Mouse (Mus musculus): ENCODE measurements around the gene Slc6a19. TPM values are rescaled to one million over a fixed set of nuclear protein-coding genes. Genes with fewer than 3 reads are reported as not detected.
A peak's percentile ranks its signal among the peaks of the same experiment; 100 is the strongest.

Gene Slc6a19
- polyA plus RNA-seq, 1 experiment: not detected

DNA sequence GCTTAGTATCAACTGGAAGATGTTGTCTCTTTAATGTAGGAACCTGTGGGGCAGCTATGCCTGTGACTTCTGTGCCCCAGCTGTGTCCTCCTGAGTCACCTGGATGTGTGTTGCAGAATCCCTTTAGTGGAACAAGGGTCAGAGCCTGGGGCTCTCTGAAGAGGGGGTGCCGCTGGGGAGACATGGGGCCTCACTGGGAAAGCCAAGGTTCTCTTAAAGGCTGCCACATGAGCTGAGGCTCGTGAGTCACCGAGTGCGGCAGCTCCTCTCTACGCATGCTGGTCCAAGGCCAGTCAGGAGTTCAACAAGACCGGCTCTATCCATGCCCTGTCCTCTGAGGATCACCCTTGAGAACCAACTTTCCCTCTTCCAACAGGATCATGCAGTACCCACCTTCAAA lies 5.0 kb downstream of the Slc6a19 start:
- no peak overlapping the region for H3K27ac ChIP-seq (ENCODE audit: insufficient read depth, low read depth, low read length)
- no peak for TF ChIP-seq CTCF (IDR thresholded peaks at IDR 0.05; ENCODE audit: low read depth, low read length)
- no peak for TF ChIP-seq POLR2A (IDR thresholded peaks at IDR 0.05; ENCODE audit: borderline replicate concordance, low read depth, low read length)
- H3K4me1 ChIP-seq (ENCODE audit: control insufficient read depth, insufficient read depth, low read length): no peaks in the 10 kb centered on the region
- no peak overlapping the region for H3K4me3 ChIP-seq (ENCODE audit: insufficient read depth, low read length)

DNA sequence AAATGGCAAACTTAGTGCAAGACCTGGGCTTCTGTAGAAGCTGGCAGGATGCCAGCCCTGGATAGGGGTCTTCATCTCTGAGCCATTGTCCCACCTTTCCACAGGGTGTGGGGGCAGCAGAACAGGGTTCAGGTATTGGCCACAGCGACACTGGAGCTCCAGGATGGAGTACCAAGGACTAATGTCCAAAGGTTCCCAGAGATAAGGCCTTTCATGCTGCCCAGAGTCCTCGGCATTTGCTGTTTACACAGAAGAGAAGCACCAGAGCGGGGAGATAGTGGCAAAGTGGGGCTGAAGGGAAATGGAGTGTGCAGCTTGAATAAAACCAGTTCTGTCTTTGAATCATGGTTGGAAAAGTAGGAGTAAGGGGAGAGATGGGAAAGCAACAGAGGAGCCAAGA lies 8.1 kb downstream of the Slc6a19 start:
- no peak for TF ChIP-seq POLR2A (IDR thresholded peaks at IDR 0.05; ENCODE audit: borderline replicate concordance, low read depth, low read length)
- H3K4me3 ChIP-seq (ENCODE audit: insufficient read depth, low read length): no peak overlapping the region
- peaks cover 7% of the 10 kb centered on the region for H3K4me1 ChIP-seq (ENCODE audit: control insufficient read depth, insufficient read depth, low read length)
- H3K27ac ChIP-seq (ENCODE audit: insufficient read depth, low read depth, low read length): no peak overlapping the region

DNA sequence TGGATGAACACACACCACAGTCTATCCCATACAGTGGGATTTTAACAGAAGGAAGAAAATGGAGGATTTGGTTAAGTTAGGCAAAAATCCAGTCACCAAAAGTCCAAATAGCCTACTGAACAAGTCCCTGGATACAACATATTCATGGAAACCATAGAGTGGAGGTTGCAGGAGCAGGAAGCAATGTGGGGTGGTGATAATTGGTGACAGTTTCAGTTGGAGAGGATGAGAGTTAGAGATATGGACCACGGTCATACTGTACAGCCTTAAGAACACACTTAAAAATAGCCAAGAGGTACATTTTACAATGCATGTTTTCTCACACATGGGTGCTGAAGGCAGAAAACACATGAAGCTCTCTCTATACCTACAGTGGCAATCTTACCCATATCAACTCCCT lies 9.7 kb downstream of the Slc6a19 start:
- peaks cover 7% of the 10 kb centered on the region for H3K4me1 ChIP-seq (ENCODE audit: control insufficient read depth, insufficient read depth, low read length)

DNA sequence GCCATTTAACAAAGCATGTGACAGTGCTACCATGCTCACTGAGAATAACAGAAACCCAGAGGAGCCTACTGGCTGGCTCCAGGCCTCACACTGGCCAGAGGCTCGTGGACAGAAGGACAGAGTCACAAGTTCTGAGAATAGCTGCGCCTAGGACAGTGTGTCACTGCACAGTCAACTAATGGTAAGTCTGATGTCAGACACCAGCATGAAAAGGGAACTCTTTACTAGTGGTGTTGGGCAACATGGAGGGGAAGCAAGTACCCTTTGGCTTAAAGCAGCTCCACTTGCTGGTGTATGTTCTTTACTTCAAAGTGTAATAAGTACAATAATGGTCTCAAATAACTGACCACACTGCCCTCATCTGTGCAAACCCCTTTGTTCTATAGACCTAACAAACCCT lies 11.3 kb downstream of the Slc6a19 start:
- peaks cover 7% of the 10 kb centered on the region for H3K4me1 ChIP-seq (ENCODE audit: control insufficient read depth, insufficient read depth, low read length)
- H3K27ac ChIP-seq (ENCODE audit: insufficient read depth, low read depth, low read length): peak overlapping the region; percentile 33
- no peak overlapping the region for H3K4me3 ChIP-seq (ENCODE audit: insufficient read depth, low read length)
- TF ChIP-seq CTCF (IDR thresholded peaks at IDR 0.05; ENCODE audit: low read depth, low read length) (no peak), POLR2A (IDR thresholded peaks at IDR 0.05; ENCODE audit: borderline replicate concordance, low read depth, low read length) (no peak)

More for the DNA sequence above, 9.7 kb downstream of the Slc6a19 start:
- no peak overlapping the region for H3K4me3 ChIP-seq (ENCODE audit: insufficient read depth, low read length)
- TF ChIP-seq CTCF (IDR thresholded peaks at IDR 0.05; ENCODE audit: low read depth, low read length): no peak
- TF ChIP-seq POLR2A (IDR thresholded peaks at IDR 0.05; ENCODE audit: borderline replicate concordance, low read depth, low read length): no peak
- no peak overlapping the region for H3K27ac ChIP-seq (ENCODE audit: insufficient read depth, low read depth, low read length)

DNA sequence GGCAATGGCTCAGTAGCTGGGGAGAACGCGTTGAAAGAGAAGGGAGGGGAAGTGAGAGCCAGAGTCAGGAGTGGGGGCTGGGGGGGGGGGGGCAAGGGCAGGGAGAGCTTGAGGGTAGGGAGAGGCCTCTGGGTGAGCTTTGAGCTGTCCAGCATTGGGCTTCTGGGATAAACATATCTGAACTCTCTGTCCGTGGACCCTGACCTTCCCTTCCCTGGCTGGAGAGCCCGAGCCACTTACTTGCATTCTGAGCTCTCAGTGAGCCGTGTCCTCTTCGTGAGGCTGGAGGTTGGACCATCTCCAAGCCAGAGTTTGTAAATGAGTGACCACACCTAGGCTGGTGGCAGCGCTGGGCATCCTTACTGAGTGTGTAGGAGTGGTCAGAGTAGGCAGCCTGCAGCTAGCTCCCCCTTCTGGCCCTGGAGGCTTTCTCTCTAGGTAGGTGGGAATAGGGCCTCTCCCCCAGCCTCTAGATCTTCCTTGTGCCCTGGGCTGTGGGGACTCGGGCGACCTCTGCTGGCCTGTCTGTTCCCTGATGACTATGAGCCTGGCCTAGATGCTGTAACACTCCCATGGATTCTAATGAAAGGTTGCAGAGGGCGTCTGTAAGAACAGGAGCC lies 12.3 kb downstream of the Slc6a19 start:
- no peak overlapping the region for H3K27ac ChIP-seq (ENCODE audit: insufficient read depth, low read depth, low read length)
- H3K4me1 ChIP-seq (ENCODE audit: control insufficient read depth, insufficient read depth, low read length): peaks cover 7% of the 10 kb centered on the region
- TF ChIP-seq CTCF (IDR thresholded peaks at IDR 0.05; ENCODE audit: low read depth, low read length) (peak; percentile 63), POLR2A (IDR thresholded peaks at IDR 0.05; ENCODE audit: borderline replicate concordance, low read depth, low read length) (no peak)
- no peak overlapping the region for H3K4me3 ChIP-seq (ENCODE audit: insufficient read depth, low read length)

DNA sequence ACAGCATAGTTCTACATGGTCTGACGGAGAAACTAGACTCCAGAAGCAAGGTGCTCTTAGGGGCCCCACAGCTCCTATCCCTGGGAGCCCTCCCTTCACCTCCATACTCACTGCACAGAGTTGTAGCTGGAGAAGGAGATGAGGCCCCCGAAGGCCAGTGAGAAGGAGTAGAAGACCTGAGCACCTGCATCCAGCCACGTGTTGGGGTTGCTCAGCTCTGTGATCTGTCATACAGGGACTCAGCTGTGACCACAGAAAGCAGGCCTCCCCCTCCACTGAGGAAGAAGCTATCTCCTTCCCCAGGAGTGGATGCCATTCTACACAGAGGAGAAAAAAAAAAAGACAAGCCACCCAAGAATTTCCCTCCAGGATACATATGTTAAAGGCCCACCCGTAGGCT lies 15.7 kb downstream of the Slc6a19 start:
- no peak overlapping the region for H3K4me3 ChIP-seq (ENCODE audit: insufficient read depth, low read length)
- H3K27ac ChIP-seq (ENCODE audit: insufficient read depth, low read depth, low read length): no peak overlapping the region
- TF ChIP-seq CTCF (IDR thresholded peaks at IDR 0.05; ENCODE audit: low read depth, low read length) (no peak), POLR2A (IDR thresholded peaks at IDR 0.05; ENCODE audit: borderline replicate concordance, low read depth, low read length) (no peak)
- H3K4me1 ChIP-seq (ENCODE audit: control insufficient read depth, insufficient read depth, low read length): peaks cover 24% of the 10 kb centered on the region

DNA sequence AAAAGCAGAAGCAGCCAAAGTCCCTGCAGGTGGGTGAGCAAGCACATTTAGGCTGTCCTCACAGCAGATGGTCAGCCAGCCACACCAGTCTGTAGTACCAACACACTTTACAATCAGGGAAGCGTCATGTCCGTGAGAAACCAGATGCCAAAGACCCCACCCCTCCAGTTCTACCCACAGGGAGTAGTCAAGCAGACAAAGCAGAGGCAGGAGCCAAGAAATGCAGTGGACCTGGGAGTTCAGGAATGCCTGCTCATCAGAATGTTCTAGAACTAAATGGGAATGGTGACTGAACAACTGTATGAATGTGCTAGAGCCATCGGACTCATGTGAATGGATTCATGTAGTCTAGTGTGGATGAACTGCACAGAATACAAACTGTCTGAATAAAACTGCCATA lies 17.1 kb downstream of the Slc6a19 start:
- Histone ChIP-seq H3K4me1 (ENCODE audit: control insufficient read depth, insufficient read depth, low read length) (peaks cover 25% of the 10 kb centered on the region), H3K27ac (ENCODE audit: insufficient read depth, low read depth, low read length) (no peak overlapping the region), H3K4me3 (ENCODE audit: insufficient read depth, low read length) (no peak overlapping the region)
- TF ChIP-seq POLR2A (IDR thresholded peaks at IDR 0.05; ENCODE audit: borderline replicate concordance, low read depth, low read length) (no peak), CTCF (IDR thresholded peaks at IDR 0.05; ENCODE audit: low read depth, low read length) (no peak)

DNA sequence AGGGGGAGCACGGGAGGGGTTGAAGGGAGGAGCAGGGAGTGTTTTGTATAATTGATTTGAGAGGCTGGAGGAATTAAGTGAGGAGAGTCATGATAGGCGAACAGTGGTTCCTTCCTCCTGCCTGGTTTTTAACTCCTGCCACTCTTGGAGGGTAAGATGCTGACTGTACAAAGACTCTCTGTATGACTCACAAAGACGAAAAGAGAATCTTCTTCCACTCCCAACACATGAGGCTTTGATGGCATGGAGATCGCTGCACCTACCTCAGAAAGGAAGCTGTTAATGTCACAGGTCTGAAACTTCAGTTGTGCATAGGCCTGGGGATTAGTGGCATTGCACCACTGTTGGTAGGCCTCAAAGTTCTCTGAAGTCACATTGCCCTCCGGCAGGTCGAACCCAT lies 19.2 kb downstream of the Slc6a19 start:
- Histone ChIP-seq H3K4me1 (ENCODE audit: control insufficient read depth, insufficient read depth, low read length) (peaks cover 29% of the 10 kb centered on the region), H3K4me3 (ENCODE audit: insufficient read depth, low read length) (no peak overlapping the region), H3K27ac (ENCODE audit: insufficient read depth, low read depth, low read length) (no peak overlapping the region)
- TF ChIP-seq POLR2A (IDR thresholded peaks at IDR 0.05; ENCODE audit: borderline replicate concordance, low read depth, low read length) (no peak), CTCF (IDR thresholded peaks at IDR 0.05; ENCODE audit: low read depth, low read length) (no peak)

DNA sequence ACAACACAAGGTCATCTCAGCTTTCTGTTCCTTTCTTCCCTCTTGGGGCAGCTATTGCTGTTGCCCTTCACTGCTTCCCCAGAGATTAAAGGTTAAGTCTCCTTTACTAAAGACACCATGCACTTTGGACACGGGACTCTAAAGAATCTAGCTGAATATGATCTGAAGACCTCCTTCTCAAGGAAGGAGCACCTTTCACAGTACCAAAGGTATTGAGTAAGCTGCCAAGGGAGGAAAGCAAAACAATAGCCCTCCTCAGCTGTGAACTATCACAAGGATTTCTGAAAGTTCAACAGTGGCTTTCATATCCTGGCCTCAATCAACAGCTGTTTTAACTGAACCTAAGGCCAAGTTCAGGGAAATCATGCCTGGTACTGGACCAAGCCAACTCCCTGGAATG lies 20.3 kb downstream of the Slc6a19 start:
- Histone ChIP-seq H3K4me3 (ENCODE audit: insufficient read depth, low read length) (no peak overlapping the region), H3K27ac (ENCODE audit: insufficient read depth, low read depth, low read length) (no peak overlapping the region), H3K4me1 (ENCODE audit: control insufficient read depth, insufficient read depth, low read length) (peaks cover 35% of the 10 kb centered on the region)
- TF ChIP-seq POLR2A (IDR thresholded peaks at IDR 0.05; ENCODE audit: borderline replicate concordance, low read depth, low read length) (no peak), CTCF (IDR thresholded peaks at IDR 0.05; ENCODE audit: low read depth, low read length) (no peak)

DNA sequence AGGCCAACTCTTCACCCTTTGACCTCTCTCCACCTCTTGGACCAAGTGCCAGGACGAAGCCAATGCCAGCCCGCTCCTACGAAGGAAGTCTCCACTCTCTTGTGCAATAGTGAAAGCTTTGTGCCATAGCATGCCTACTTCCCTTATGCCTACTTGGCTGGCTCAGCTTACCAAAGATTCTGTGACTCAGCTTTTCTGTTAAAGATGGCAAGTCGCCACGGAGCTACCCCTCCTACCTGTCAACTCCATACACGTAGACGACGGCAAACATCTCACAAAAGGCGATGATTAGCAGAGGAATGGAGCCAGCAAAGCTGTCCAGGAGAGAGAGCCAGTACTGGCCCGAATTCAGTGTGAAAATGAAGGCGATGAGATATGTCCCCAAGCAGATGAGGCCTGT lies 21.0 kb downstream of the Slc6a19 start:
- Histone ChIP-seq H3K4me1 (ENCODE audit: control insufficient read depth, insufficient read depth, low read length) (peaks cover 35% of the 10 kb centered on the region), H3K4me3 (ENCODE audit: insufficient read depth, low read length) (no peak overlapping the region), H3K27ac (ENCODE audit: insufficient read depth, low read depth, low read length) (no peak overlapping the region)
- TF ChIP-seq POLR2A (IDR thresholded peaks at IDR 0.05; ENCODE audit: borderline replicate concordance, low read depth, low read length) (no peak), CTCF (IDR thresholded peaks at IDR 0.05; ENCODE audit: low read depth, low read length) (no peak)

DNA sequence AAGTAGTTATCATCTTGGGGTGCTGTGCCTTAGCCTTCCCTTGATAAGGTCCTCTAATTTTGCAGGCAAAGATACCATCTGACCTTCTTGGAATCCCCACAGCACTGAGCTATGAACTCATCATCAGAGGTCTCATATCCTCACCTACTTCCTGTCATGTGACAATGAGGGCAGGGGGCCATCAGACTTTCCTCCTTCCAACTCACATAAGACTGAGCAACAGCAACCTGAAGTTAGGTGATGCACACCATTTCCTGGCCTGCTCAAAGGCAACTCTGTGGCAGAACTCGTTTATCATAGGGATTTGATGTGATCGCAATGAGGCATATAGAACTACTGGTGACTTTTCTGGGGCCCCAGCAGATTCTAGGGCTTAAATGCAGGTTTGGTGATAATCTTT lies 22.4 kb downstream of the Slc6a19 start:
- no peak overlapping the region for H3K27ac ChIP-seq (ENCODE audit: insufficient read depth, low read depth, low read length)
- no peak overlapping the region for H3K4me3 ChIP-seq (ENCODE audit: insufficient read depth, low read length)
- no peak for TF ChIP-seq POLR2A (IDR thresholded peaks at IDR 0.05; ENCODE audit: borderline replicate concordance, low read depth, low read length)
- TF ChIP-seq CTCF (IDR thresholded peaks at IDR 0.05; ENCODE audit: low read depth, low read length): no peak
- H3K4me1 ChIP-seq (ENCODE audit: control insufficient read depth, insufficient read depth, low read length): peaks cover 35% of the 10 kb centered on the region

Data from bone marrow macrophage, adult 2 months (primary cell).